Mouse (Mus musculus) urinary bladder, postnatal 25 days (tissue): Measurements from ENCODE around the gene Fads1.

Experiments
- DNase-seq: peaks from one replicate; pipeline ENCODE4 v3.0.0; 2022; ENCODE audit warnings: low spot score

Fads1 gene

DNA sequence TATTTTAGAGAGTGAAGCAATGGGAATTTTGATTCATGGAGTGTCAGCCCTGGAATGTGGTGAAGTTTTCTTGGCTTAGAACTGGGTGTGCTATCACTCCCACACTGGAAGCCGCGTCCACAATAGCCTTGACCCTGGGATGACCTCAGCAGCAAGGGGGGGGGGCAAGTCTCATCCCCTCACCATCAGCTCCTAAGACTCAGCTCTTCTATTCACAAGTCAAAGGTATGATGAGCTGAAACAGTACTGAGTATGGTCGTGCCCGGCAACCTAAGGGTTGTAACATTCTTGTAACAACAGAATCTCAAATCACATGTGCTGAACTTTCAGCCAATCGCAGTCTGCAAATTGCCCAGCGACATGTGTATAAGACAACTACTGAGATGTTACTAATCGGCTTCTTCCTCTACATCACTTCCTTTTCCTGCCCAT is 5.7 kb upstream of the Fads1 start:
- no peak for DNase-seq

DNA sequence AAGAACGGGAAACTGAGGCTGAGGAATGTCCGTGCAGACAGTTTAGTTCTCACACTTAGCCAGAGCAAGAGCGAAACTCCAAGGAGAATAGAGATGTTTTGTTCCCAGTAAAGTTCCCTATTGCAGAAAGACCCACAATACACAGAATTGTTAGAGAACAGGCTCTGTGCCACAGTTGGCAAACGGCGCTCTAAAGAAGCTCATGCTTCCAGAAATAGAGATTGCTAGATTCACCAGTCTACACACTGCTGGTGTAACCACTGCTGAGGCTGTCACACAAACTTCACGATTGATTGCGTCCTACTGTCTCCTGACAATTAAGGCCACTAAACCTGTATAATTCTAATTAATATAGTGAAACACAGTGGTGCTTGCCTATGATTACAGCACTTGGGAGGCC is 1.5 kb upstream of the Fads1 start:
- DNase-seq, result no peak

DNA sequence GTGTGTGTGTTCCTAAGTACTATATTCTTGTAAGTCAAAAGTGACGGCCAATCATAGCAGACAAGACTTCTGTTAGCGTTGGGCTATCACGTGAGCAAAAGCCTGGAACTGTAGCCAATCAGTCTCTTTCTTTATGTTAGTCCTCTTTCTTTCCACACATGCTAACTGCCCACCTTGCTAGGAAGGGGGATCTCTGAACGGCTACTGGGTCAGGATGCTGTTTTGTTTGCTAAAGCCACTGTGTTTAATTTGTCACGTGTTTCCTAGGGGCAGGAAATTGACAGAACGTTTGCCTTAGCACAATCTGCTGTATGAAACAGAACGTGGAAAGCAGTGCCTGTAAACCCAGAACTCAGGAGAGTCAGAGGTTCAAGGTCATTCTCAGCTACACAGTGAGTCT is 546 bp upstream of the Fads1 start:
- DNase-seq, result no peak

DNA sequence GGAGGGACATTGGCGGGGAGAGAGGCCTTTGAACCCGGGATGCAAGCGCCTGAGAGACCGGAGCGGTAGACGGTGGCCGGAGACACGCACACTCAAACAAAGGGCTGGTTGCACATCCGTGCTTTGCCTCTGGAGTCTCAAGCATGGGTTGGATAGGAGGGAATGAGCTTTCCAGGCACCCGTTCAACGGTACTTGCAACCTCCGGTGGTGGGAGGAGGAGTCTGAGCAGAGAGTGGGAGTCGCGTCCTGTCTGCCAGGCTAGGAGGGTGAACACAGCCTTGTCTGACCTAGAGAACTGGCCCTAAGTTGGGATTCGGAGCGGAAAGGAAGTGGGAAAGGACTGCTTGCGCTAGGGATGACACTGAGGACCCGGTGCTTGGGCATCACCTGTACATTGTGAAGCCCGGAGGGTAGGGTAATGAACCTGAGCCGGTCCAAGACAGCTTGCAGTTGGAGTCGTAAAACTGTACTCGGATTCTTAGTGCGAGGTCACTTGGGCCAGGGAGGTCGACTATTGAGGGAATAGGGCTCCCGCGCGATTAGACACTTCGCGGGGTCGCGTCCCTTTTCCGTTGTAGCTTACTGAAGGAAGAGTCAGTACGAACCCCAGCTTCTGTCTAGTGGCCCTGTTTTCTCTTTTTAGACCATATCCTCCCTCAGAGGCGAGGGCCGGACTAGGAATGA is 753 bp downstream of the Fads1 start:
- peak; percentile 47 for DNase-seq

DNA sequence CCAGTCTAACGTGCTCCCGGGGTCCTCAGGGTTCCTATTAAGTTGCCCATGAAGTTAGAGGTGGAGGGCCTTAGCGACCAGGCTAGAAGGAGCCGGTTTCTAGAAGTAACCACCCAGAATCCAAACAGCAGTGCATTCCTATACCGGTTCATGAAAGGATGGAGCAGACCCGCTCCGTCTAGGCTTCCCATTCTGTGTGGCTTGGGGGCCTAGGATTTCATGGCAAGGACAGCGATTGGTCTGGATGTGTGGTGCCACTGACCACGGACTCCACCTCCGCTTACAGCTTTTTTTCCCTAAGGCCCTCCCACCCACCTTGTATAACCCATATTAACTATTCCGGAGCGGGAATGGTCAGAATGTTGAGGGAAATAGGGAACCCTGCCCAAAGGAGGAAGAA is 1.4 kb downstream of the Fads1 start:
- DNase-seq, result peak; percentile 31

DNA sequence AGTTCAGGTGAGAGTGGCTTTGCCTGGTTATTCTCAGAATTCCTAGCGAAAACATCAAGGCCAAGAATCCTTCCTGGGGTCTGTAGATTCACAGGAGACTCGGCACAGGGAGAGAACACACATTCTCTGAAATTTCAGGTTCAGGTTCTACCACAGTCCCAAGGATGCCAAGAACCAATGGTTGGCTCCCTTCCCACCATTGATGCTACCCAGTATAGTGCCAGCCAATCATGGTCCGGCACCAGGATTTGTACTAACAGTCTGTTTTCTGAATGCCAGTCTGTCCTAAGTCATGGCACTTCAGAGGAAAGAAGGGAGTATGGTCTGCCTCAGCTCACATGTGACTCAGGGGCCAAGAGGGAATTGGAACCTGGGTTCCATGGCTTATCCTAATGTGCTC is 3.2 kb downstream of the Fads1 start:
- DNase-seq, result no peak

DNA sequence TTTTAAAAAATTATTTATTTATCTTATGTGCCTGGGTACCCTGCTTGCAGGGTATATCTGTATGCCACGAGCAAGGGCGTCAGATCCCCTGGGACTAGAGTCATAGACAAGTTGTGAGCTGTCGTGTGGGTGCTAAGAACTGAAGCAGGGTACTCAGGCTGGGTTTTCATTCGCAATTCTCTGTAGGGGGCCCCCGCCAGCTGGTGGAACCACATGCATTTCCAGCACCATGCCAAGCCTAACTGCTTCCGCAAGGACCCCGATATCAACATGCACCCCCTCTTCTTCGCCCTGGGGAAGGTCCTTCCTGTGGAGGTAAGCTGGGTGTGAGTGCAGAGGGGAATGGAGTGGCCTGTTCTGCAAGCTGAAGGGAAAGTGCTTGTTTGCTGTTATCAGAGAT is 3.9 kb downstream of the Fads1 start:
- no peak for DNase-seq

DNA sequence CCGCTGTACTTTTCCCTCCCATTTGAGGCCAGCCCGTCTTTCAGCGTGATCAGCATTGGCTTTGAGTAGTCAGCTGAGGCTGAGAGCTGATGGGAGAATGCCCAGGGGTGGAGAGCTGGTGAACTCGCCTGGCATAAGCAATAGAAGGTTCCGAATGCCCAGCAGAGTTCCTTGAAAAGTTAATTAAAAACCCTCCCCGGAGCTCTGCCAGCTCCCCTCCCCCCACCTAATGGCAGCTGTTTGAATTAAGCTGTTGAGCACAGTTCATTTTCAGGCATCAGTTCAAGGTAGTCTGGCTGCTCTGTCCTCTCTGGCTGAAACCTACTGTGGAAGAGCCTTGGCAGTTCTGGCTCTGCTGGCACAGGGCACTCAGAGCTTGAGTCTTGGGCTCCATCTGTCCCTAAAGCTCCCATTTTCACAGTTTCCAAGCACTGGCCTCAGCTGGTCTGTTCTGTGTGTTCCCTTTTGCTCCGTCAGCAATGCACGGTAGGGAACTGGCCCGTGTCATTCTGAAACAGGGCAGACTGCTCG is 5.7 kb downstream of the Fads1 start:
- no peak for DNase-seq

DNA sequence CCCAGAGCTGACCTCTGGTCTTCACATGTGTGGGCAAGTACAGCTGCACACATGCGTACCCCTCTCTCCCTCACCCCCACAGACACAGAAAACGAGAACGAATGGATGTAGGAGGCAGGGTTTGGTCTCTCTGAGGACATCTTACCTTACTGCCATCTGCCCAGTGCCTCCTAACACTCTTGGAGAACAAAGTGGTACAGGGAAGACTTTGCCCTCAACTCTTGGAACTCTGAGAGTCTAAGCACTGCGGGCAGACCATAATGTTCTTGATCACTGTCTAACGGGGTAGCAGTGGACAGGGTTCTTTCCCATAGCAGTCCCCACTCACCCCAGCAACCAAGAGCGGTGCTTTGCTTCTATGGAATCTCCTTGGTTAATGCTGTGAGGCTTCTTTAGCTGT is 6.3 kb downstream of the Fads1 start:
- DNase-seq, result no peak

DNA sequence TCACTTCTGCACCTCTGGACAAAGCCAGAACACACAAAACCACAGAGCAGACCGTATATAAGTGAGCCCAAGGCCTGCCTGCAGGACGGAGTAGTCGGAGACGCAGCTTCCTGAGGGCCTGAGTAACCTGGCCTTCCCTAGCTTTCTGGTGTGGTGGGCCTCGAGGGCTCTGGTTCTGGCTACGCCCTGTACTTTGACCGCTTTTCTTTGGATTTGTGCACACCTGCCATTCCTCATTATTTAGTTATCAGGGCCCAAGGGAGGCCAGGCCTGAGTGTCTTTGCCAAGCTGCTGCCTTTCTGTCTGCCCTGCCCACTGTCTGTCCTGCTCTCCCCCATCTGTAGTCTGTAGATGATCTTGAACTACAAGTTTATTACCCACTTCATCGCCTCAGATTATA is 7.3 kb downstream of the Fads1 start:
- no peak for DNase-seq

DNA sequence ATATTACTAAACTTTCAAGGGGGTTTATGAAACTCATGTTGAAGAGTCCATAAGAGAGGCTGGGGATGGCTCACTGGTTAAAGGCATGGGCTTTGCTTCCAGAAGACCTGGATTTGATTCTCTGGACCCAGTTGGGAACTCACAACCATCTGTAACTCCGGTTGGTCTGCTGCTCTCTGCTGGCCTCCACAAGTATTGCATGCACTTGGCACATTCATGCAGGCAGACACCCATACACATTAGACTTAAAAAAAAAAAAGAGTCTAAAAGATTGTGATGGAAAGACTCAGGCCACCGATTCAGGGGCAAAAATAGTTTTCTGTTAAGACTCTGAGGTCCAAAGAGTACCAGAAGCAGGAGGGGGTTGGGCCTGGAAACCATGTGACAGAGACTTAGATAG is 8.1 kb downstream of the Fads1 start:
- peak; percentile 75 for DNase-seq

DNA sequence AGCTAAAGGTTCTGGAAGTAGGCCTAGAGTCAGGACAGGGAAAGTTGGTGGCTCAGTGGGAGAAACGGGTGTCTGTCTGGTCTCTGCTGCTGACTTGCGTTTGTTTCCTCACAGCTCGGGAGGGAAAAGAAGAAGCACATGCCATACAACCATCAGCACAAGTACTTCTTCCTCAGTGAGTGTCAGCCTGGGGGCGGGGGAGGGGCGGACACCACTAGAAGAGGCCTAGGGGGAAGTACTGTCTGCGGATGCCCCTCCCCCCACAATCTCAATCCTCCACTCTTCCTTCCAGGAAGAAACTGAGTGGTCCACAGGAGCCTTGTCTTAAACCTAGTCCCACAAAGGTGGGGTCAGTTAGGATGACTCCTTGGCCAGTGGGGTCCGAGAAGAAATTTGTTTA is 8.6 kb downstream of the Fads1 start:
- no peak for DNase-seq

DNA sequence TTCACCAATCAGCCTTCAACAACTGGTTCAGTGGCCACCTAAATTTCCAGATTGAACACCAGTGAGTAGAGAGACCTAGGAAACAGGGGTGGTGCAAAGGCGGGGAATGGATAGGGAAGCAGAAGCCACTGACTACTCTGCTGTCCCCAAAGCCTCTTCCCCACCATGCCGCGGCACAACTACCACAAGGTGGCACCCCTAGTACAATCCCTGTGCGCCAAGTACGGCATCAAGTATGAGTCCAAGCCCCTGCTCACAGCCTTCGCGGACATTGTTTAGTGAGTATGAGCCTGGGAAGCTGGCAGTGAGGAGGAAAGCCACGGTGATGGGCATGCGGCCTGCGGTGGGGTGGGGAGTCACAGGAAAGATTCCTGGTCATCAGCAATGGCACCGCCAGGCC is 11.6 kb downstream of the Fads1 start:
- no peak for DNase-seq

DNA sequence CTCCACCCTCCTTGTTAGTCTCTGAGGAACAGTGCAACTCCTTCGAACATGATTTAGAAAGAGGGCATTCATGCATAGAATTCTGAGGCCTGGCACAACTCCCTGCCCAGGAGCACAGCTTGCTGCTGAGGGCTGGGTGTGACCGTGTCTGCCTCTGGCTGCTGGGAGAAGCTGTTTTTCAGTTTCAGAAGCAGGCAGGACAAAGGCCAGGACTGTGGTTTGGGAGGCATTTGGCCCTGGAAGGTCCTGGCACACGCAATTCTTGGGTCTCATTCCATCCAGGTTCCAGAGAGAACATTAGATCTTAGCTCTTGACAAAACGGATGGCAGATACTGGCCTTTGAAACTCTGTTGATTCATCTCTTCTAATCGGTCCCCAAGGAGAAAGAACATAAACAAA is 12.6 kb downstream of the Fads1 start:
- no peak for DNase-seq

DNA sequence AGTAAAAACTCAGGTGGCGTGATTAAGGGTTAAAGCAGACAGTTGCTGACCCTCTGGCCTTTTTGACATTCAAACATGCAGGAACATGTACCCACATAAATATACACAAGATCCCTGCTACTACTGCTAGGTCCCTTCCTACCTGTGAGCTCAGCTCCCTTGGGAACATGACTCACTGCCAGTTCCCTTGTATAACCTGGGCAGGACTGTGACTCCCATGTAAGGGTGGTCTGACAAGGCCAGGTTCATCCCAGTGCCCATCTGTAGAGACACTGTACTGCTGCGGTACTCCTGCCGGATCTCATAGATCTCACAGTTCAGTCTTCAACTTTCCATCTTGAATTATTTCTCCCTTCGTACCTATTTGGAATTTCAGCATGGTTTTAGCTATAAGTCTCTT is 14.4 kb downstream of the Fads1 start:
- no peak for DNase-seq

DNA sequence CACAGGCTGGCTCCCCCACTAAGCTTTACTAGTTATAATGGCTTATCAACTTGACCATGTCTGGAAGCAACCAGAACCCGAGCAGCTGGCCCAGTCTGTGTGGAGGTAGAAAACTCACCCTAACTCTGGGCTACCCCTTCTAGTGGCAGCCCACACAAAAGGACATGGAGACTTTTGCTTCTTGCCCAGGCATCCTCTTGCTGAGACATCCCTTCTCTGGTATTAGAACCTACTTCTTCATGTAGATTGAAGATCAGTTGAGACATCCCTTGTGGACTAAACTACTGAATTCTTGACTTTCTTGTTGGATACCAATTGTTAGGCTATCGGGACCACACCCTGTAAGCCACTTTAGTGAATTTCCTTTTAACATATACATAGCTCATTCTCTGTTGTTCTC is 15.6 kb downstream of the Fads1 start:
- DNase-seq, result no peak

DNA sequence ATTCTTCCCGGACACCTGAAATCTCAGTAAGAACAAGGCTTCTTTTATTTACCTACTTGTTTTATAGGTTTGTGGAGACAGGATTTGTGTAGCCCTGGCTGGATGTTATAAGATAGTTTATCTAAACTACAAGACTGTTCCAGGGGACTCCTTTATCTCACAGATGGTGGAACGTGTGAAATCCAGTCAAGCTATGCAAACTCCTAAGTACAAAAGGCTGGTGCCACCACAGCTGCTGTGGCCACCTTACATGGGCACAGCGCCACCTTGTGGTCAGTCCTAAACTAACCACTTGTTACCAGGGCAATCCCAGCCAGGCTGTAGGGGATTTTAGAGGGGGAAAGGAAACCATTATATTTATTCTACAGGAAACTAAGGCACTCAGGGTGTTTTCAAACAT is 16.0 kb downstream of the Fads1 start:
- DNase-seq, result peak; percentile 89

DNA sequence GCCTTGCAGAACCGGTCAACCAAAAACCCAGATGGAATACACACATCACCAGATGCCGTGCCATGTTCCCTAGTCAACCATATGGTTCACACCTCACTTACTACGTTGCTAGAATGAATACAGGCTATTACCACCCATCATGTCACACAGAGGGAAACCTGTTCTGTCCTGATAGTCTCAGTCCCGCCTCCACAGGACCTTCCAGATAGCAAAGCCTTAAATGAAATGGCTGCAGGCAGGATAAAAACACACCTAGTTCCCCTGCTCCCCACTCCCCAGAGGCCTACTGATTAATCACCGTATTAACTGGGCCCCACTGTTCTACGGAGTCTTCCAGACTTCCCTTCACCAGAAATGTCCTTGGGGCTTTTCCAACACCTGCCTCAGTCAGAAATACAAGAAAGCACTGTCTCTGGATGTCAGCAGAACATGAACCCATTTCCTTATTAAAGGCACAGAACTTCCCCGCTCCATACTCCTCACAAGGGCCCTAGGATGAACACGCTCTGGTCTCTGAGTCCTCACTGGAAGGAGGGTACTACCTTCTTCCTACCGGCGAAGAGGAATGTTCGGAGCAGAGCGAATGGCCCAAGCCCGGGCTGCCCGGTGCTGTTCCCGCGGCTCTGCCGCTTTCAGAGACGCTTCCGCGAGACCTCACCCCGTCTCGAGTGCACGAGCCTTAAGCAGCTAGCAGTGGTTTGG is 20.6 kb downstream of the Fads1 start:
- no peak for DNase-seq

DNA sequence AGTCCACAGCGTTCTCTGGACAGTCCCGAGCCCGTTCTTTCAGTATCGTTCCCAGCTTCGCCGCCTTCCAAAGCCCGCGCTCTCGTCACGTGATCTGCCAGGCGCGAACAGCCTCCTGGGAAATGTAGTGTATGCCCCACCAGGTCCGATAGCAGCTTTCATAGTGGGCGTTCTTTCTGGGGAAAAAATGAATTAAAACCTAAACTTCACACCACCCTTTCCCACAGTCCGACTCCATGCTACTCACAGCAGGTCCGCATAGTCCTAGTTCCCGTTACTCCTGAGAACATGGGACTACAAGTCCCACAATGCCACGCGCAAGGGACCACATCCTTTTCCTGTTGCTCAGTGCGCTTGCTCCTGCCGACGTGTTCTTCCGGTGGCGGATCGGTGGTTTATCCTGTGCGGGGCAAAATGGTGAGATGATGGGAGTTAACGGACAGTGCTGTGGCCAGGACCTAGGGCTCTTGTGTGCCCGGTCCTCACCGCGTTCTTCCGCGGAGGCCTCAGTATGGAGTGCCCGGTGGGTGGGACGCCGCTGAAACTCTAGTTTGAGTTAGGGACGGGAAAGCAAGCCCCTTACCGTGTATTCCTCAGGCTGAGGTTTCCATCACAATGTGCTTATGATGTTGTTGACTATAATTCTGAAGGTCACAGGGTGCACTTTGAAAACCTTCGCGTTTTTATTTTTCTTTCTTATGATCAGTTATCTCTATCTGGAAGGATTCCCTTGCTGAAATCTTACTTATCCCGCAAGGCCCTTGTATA is 21.3 kb downstream of the Fads1 start, which contains the start of the genes Tmem258 and Fen1:
TSS of gene Tmem258 (plus strand) at position 167 of the 768 bp plus-strand sequence.
TSS of gene Fen1 (minus strand) at position 322 of the 768 bp plus-strand sequence.
- peak; percentile 89 for DNase-seq

DNA sequence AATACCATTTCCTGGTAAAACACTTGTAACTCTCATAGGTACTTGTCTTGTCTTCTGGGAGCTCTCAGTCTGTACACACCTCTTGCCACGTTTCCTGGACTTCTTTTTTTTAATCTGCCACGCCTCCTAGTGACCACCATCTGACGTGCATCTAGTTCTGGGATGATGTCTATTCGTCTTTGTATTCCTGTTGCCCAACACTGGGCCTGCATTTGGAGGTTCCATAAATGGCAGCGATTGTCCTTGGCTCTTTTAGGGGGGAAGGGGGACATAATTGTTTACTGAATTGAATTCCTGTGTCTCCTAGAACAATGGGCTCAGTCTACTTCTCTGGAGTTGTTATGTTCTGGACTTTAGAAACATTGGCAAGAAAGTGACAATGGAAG is 21.9 kb downstream of the Fads1 start:
- DNase-seq, result no peak

DNA sequence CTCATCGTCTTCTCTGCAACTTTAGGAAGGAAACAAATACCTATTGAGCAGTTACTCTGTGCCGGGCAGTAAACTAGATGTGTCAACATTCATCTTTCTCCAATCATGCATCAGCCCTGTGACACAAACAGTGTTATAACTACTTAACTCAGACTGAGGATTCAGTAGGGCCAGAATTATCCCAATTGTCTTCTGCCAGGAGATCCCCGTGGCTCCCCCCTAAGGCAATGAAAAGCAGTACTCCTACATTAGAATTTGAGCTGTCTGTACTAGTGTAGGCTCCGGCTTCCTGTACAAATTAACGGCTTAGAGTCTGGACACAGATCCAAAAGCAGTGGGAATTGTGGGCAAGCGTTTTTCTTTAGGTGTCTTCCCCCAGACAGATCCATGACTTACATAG is 22.4 kb downstream of the Fads1 start:
- no peak for DNase-seq

DNA sequence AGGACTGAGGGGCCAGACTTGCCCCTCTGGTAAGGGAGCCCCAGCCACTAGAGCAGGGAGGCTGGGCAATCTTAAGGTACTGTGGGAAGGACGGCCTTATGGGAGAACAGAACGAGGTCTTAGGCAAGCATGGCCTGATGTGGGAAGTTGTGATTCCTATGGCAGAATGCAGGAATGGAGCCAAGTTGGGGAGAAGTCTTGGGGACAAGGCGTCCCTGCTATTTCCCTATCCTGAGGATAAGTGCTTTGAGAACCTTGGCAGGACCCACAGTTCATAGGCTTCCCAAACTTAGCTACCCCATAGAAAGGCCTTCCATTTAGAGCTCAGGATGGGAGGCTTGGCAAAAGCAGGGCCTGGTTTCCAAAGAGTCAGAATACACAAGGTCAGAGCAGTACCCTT is 26.2 kb downstream of the Fads1 start:
- DNase-seq, result no peak

DNA sequence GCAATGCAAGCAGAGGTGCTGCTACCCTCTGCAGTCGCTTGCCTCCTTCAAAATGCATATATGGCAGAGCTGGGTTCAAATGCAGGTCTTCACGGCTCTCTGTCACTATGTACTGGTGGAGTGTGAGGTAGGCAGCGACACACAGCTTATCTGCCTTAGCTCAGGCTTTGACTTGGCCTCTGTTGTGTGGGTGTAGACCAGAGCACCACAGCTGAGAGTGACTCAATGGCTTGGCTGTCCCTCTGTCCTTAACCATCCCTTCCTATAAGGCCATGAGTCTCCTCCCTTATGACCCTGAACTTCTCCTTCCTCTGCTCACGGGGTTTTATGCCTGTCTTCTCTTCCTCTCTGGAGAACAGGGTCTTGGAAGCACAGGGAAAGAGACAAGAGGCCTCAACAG is 28.2 kb downstream of the Fads1 start:
- DNase-seq, result no peak
